Mouse (Mus musculus): ENCODE data around the gene Uhmk1. TPM values are rescaled to one million over a fixed set of nuclear protein-coding genes. Genes with fewer than 3 reads are reported as not detected.

The Uhmk1 gene
- total and polyA plus RNA-seq, 3 experiments: 22.7 to 32.5 (median 25.0) TPM

DNA sequence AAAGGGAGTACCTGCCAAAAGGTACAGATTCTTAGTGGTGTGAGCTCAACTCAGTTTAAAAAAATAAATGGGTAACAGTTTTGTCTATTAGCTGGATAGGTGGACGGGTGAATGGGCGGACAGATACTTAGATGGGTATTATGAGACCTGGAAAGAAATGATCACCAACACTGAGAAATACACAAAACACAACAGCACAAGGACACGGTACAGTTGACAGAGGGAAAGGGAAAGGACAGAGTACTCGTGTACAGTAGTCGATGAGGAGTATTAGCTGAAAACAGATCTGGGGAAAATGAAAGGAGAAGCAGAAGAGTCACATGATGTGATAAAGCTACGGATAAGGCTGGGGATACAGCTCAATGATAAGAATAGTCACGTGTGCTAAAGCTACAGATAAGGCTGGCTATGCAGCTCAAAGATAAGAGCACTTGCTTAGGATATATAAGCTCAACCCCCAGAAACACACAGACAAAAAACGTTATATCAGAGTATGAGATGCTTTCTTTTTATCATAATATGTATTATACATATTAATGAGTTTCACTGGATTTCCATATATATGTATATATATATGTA, 38.4 kb downstream of the Uhmk1 start:
- TF ChIP-seq SMC3 (IDR thresholded peaks at IDR 0.05; ENCODE audit: low read depth, low read length) (no peak), POLR2AphosphoS2 (IDR thresholded peaks at IDR 0.05; ENCODE audit: low read depth, low read length) (no peak), KAT2A (IDR thresholded peaks at IDR 0.05; ENCODE audit: insufficient replicate concordance, low read length) (no peak), ELF1 (IDR thresholded peaks at IDR 0.05; ENCODE audit: low read depth, low read length) (no peak), MYC (IDR thresholded peaks at IDR 0.05; ENCODE audit: low read depth, low read length) (no peak), ETS1 (conservative IDR thresholded peaks at IDR 0.05; ENCODE audit: low read depth, low read length) (no peak), NELFE (IDR thresholded peaks at IDR 0.05; ENCODE audit: low read depth, low read length) (no peak), HCFC1 (IDR thresholded peaks at IDR 0.05; ENCODE audit: low read depth, low read length) (no peak), ZKSCAN1 (IDR thresholded peaks at IDR 0.05; ENCODE audit: borderline replicate concordance, low read depth, low read length) (no peak), ZNF384 (IDR thresholded peaks at IDR 0.05; ENCODE audit: low read depth, low read length) (no peak), ZC3H11A (IDR thresholded peaks at IDR 0.05; ENCODE audit: low read depth, low read length) (no peak), UBTF (IDR thresholded peaks at IDR 0.05; ENCODE audit: low read depth, low read length) (no peak), EP300 (IDR thresholded peaks at IDR 0.05; ENCODE audit: low read length) (no peak)

GRCm38 (mm10) chr1:170175848-170176247, 39.3 kb downstream of the Uhmk1 start:
- TF ChIP-seq GABPA (IDR thresholded peaks at IDR 0.05; ENCODE audit: insufficient replicate concordance, low read depth, low read length) (no peak), ZC3H11A (IDR thresholded peaks at IDR 0.05; ENCODE audit: low read depth, low read length) (no peak), ZMIZ1 (IDR thresholded peaks at IDR 0.05; ENCODE audit: low read depth, low read length) (no peak), CHD2 (IDR thresholded peaks at IDR 0.05; ENCODE audit: low read length) (no peak), POLR2A (IDR thresholded peaks at IDR 0.05; ENCODE audit: low read depth, low read length) (no peak), ELF1 (IDR thresholded peaks at IDR 0.05; ENCODE audit: low read depth, low read length) (no peak), NELFE (IDR thresholded peaks at IDR 0.05; ENCODE audit: low read depth, low read length) (no peak), MAZ (IDR thresholded peaks at IDR 0.05; ENCODE audit: low read depth, low read length) (no peak), E2F4 (IDR thresholded peaks at IDR 0.05; ENCODE audit: insufficient replicate concordance, low read depth, low read length) (no peak), KAT2A (IDR thresholded peaks at IDR 0.05; ENCODE audit: insufficient replicate concordance, low read length) (no peak)
- H3K9me3 ChIP-seq (replicated peaks; ENCODE audit: low read length): no peaks in the 10 kb centered on the region
- peaks cover 30% of the 10 kb centered on the region for H3K79me2 ChIP-seq (replicated peaks; ENCODE audit: control insufficient read depth, extremely low read depth, insufficient read depth, poor library complexity, severe bottlenecking)
- DNase-seq (ENCODE audit: extremely low read depth): no peak
- dilution Hi-C loops (cut with MboI; ENCODE audit: extremely low pct_ligation_motif_present, extremely low pct_unique_long_range_greater_than_20kb, low sequenced_read_pairs): no loop called here
- H3K27me3 ChIP-seq (replicated peaks): peaks cover 2% of the 10 kb centered on the region
- in situ Hi-C loops (cut with MboI; ENCODE audit: low pct_ligation_motif_present, low pct_unique_long_range_greater_than_20kb, low sequenced_read_pairs): no loop called here
- no peak overlapping the region; the same call in 1 of the 2 replicates for H3K9ac ChIP-seq (ENCODE audit: insufficient read depth, low read depth)
- H3K4me2 ChIP-seq (ENCODE audit: insufficient read depth, low read depth, poor library complexity, severe bottlenecking): peak overlapping the region; percentile 64
- H3K4me1 ChIP-seq (ENCODE audit: control insufficient read depth in 1 of 2, insufficient read depth in 2 of 2): peaks cover 6 to 36% of the 10 kb centered on the region in 2 experiments; a peak in 3 of 4 replicates
- H3K4me3 ChIP-seq (replicated peaks in 1 of 3; ENCODE audit: low read depth in 2 of 3, low read length in 2 of 3, poor library complexity in 1 of 3): peak overlapping the region in 1 of 3 experiments; percentile 63
- H3K27ac ChIP-seq (ENCODE audit: insufficient read depth, low read depth): no peak overlapping the region
- H3K36me3 ChIP-seq (replicated peaks in 1 of 2; ENCODE audit: control insufficient read depth in 1 of 2, insufficient read depth in 1 of 2, low read length in 1 of 2): peaks cover 0 to 2% of the 10 kb centered on the region in 2 experiments

More for the DNA sequence above, 38.4 kb downstream of the Uhmk1 start:
- no peak overlapping the region for H3K4me2 ChIP-seq (ENCODE audit: insufficient read depth, low read depth, poor library complexity, severe bottlenecking)
- in situ Hi-C loops (cut with MboI; ENCODE audit: low pct_ligation_motif_present, low pct_unique_long_range_greater_than_20kb, low sequenced_read_pairs) (no loop called here), dilution Hi-C loops (cut with MboI; ENCODE audit: extremely low pct_ligation_motif_present, extremely low pct_unique_long_range_greater_than_20kb, low sequenced_read_pairs) (no loop called here)
- DNase-seq (ENCODE audit: extremely low read depth): no peak
- H3K27ac ChIP-seq (ENCODE audit: insufficient read depth, low read depth): no peak overlapping the region
- peaks cover 6 to 27% of the 10 kb centered on the region in 2 experiments; a peak in 3 of 4 replicates for H3K4me1 ChIP-seq (ENCODE audit: control insufficient read depth in 1 of 2, insufficient read depth in 2 of 2)
- no peak overlapping the region for H3K9ac ChIP-seq (ENCODE audit: insufficient read depth, low read depth)
- H3K4me3 ChIP-seq (replicated peaks in 1 of 3; ENCODE audit: low read depth in 2 of 3, low read length in 2 of 3, poor library complexity in 1 of 3): no peak overlapping the region
- no peaks in the 10 kb centered on the region for H3K9me3 ChIP-seq (replicated peaks; ENCODE audit: low read length)
- H3K79me2 ChIP-seq (replicated peaks; ENCODE audit: control insufficient read depth, extremely low read depth, insufficient read depth, poor library complexity, severe bottlenecking): peaks cover 21% of the 10 kb centered on the region
- peaks cover 2% of the 10 kb centered on the region for H3K27me3 ChIP-seq (replicated peaks)
- H3K36me3 ChIP-seq (replicated peaks in 1 of 2; ENCODE audit: control insufficient read depth in 1 of 2, insufficient read depth in 1 of 2, low read length in 1 of 2): no peaks in the 10 kb centered on the region

All from CH12.LX (cell line).